Mouse (Mus musculus): ENCODE data around the gene Sfi1.
"Not testable (repeated sequence)": the region's sequence is repeated elsewhere in the genome, so short reads cannot be mapped to it uniquely, and the experiment has no call there.

Sfi1 gene

DNA sequence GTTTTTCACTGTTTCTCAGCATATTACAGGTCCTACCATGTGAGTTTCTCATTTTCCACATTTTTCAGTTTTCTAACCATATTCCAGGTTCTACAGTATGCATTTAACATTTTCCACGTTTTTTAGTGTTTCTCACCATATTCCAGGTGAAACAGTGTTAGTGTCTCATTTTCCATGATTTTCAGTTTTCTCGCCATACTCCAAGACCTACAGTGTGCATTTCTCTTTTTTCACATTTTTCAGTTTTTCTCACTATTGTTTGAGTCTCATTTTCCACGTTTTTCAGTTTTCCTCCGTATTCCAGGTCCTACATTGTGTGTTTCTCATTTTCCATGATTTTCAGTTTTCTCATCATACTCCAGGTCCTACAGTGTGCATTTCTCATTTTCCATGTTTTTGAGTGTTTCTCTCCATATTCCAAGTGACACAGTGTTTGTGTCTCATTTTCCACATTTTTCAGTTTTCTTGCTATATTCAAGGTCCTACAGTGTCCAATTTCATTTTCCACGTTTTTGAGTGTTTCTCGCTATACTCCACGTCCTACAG lies 89.6 kb downstream of the Sfi1 start:
- DNase-seq (ENCODE audit: low spot score), result no peak

DNA sequence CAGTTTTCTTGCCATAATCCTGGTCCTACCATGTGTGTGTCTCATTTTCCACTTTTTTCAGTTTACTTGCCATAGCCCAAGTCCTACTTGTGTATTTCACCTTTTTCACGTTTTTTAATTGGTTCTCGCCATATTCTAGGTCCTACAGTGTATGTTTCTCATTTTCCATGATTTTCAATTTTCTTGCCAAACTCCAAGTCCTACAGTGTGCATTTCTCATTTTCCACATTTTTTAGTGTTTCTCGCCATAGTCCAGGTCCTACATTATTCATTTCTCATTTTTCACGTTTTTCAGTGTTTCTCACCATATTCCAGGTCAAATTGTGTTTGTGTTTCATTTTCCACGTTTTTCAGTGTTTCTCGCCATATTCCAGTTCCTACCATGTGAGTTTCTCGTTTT lies 90.6 kb downstream of the Sfi1 start:
- DNase-seq (ENCODE audit: low spot score), result not testable (repeated sequence)

DNA sequence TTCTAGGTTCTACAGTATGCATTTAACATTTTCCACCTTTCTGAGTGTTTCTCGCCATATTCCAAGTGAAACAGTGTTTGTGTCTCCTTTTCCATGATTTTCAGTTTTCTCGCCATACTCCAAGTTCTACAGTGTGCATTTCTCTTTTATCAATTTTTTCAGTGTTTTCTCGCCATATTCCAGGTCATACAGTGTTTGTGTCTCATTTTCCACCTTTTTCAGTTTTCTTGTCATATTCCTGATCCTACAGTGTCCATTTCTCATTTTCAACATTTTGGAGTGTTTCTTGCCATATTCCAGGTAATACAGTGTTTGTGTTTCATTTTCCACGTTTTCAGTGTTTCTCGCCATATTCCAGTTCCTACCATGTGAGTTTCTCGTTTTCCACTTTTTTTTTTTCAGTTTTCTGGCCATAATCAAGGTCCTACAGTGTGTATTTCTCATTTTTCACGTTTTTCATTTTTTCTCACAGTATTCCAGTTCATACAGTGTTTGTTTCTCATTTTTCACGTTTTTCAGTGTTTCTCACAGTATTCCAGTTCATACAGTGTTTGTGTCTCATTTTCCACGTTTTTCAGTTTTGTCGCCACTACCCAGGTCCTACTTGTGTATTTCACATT lies 91.3 kb downstream of the Sfi1 start:
- no peak for DNase-seq (ENCODE audit: low spot score)

DNA sequence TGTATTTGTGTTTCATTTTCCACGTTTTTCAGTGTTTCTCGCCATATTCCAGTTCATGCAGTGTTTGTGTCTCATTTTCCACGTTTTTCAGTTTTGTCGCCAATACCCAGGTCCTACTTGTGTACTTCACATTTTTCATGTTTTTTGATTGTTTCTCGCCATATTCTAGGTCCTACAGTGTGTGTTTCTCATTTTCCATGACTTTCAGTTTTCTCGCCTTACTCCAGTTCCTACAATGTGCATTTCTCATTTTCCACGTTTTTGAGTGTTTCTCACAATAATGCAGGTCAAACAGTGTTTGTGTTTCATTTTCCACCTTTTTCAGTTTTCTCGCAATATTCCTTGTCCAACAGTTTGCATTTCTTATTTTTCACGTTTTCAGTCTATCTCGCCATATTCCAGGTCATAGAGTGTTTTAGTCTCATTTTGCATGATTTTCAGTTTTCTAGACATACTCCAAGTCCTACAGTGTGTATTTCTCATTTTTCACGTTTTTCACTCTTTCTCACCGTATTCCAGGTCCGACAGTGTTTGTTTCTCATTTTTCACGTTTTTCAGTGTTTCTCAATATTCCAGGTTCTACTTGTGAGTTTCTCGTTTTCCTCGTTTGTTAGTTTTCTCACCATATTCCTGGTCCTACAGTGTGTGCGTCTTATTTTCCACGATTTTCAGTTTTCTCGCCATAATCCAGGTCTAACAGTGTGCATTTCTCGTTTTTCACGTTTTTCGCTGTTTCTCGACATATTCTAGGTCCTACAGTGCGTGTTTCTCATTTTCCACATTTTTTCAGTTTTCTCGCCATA lies 92.0 kb downstream of the Sfi1 start:
- DNase-seq (ENCODE audit: low spot score), result no peak

DNA sequence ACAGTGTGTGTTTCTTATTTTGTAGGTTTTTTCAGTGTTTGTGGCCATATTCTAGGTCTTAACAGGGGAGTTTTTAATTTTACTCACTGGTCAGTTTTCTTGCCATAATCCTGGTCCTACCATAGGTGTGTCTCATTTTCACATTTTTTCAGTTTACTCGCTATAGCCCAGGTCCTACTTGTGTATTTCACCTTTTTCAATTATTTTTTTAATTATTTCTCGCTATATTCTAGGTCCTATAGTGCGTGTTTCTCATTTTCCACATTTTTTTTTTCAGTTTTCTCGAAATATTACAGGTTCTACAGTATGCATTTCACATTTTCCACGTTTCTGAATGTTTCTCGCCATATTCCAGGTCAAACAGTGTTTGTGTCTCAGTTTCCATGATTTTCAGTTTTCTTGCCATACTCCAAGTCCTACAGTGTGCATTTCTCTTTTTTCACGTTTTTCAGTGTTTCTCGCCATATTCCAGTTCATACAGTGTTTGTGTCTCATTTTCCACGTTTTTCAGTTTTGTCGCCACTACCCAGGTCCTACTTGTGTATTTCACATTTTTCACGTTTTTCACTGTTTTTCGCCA lies 93.1 kb downstream of the Sfi1 start:
- not testable (repeated sequence) for DNase-seq (ENCODE audit: low spot score)
